8 mouse cellular contexts compared by ENCODE assay signal in the genomic region with DNA sequence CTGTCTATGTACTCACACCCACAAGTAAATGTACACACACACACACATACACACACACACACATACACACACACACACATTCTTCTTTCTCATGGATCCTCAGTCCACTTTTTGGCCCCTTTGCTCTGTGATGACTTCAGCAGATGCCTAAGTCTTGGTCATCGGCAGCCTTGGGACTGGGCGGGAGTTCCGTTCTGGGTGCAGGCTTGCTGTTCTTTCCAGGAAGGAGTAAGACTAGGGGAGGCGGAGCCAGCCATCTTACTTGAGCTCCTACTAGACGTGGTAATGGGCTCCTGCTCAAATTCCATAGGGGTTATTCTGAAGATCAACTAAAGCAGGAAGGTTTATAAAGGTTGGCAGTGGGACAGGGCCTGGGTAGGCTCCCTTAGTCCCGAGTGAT. TPM values are rescaled to one million over a fixed set of nuclear protein-coding genes. Genes with fewer than 3 reads are reported as not detected.
DNase-seq lines count a peak whose midpoint lies in the region; ATAC-seq lines count a peak whose summit lies in the region.

No protein-coding gene starts in this region.

- WGBS in forebrain, embryonic 11.5 days = 72% methylated on average over 6 of the region's 6 CpGs
- WGBS in forebrain, embryonic 16.5 days = 67% methylated on average over 6 of the region's 6 CpGs
- WGBS in intestine, embryonic 15.5 days = 46% methylated on average over 6 of the region's 6 CpGs

- no peaks in the 10 kb centered on the region for H3K27me3 ChIP-seq in forebrain, embryonic 11.5 days (ENCODE audit: control insufficient read depth, insufficient read depth, low read length)
- H3K27me3 ChIP-seq in forebrain, embryonic 16.5 days (replicated peaks; ENCODE audit: control insufficient read depth, insufficient read depth, low read length) = no peaks in the 10 kb centered on the region
- H3K27me3 ChIP-seq in intestine, embryonic 15.5 days (replicated peaks) = no peaks in the 10 kb centered on the region

- H3K27ac ChIP-seq in forebrain, embryonic 11.5 days (ENCODE audit: low read depth, low read length) = no peak overlapping the region
- H3K27ac ChIP-seq in forebrain, embryonic 16.5 days (ENCODE audit: low read length) = no peak overlapping the region
- no peak overlapping the region for H3K27ac ChIP-seq in intestine, embryonic 15.5 days

- H3K9me3 ChIP-seq in forebrain, embryonic 11.5 days (ENCODE audit: control insufficient read depth, low read length) = no peaks in the 10 kb centered on the region
- H3K9me3 ChIP-seq in forebrain, embryonic 16.5 days (ENCODE audit: control insufficient read depth, low read length) = no peaks in the 10 kb centered on the region
- H3K9me3 ChIP-seq in intestine, embryonic 15.5 days = no peaks in the 10 kb centered on the region

- H3K4me2 ChIP-seq in forebrain, embryonic 11.5 days (ENCODE audit: low read depth, low read length, severe bottlenecking) = no peak overlapping the region
- no peak overlapping the region for H3K4me2 ChIP-seq in forebrain, embryonic 16.5 days (ENCODE audit: low read length)
- H3K4me2 ChIP-seq in intestine, embryonic 15.5 days (replicated peaks) = peak overlapping the region; percentile 47

- no peak overlapping the region for H3K4me3 ChIP-seq in forebrain, embryonic 11.5 days (ENCODE audit: low read depth, low read length)
- H3K4me3 ChIP-seq in forebrain, embryonic 16.5 days (replicated peaks; ENCODE audit: low read length) = no peak overlapping the region
- 0 out of 2 replicates have a peak overlapping the region, but pooled peaks have one; percentile 4 for H3K4me3 ChIP-seq in intestine, embryonic 15.5 days (replicated peaks)

- DNase-seq in forebrain, embryonic 11.5 days (ENCODE audit: low spot score) = peak; percentile 54
- peak; percentile 73 for DNase-seq in gastrocnemius, adult 18-20 months (ENCODE audit: low spot score)
- peak; percentile 56 for DNase-seq in lung, postnatal 14 days
- DNase-seq in thymus, postnatal 25 days = no peak
- no peak for DNase-seq in thymus, postnatal 14 days

- no peak for ATAC-seq in forebrain, embryonic 11.5 days (replicated peaks; ENCODE audit: low FRiP score)
- no peak for ATAC-seq in forebrain, embryonic 16.5 days
- no peak for ATAC-seq in intestine, embryonic 15.5 days
- no peak for ATAC-seq in cerebellum, adult (ENCODE audit: insufficient number of reproducible peaks, low FRiP score, low TSS enrichment)

- H3K9ac ChIP-seq in forebrain, embryonic 11.5 days (ENCODE audit: low read length) = no peak overlapping the region; the same call in 1 of the 2 replicates
- H3K9ac ChIP-seq in forebrain, embryonic 16.5 days (replicated peaks; ENCODE audit: low read depth, low read length) = no peak overlapping the region
- no peak overlapping the region for H3K9ac ChIP-seq in intestine, embryonic 15.5 days

- peaks cover 9% of the 10 kb centered on the region; the same call in 1 of the 2 replicates for H3K36me3 ChIP-seq in forebrain, embryonic 11.5 days (ENCODE audit: control insufficient read depth, insufficient read depth, low read length)
- peaks cover 6% of the 10 kb centered on the region for H3K36me3 ChIP-seq in forebrain, embryonic 16.5 days (ENCODE audit: control insufficient read depth, insufficient read depth)
- peaks cover 20% of the 10 kb centered on the region for H3K36me3 ChIP-seq in intestine, embryonic 15.5 days

- peaks cover 22% of the 10 kb centered on the region for H3K4me1 ChIP-seq in forebrain, embryonic 11.5 days (replicated peaks; ENCODE audit: control insufficient read depth, insufficient read depth, low read length)
- peaks cover 42% of the 10 kb centered on the region for H3K4me1 ChIP-seq in forebrain, embryonic 16.5 days (replicated peaks; ENCODE audit: control insufficient read depth, insufficient read depth, low read length)
- H3K4me1 ChIP-seq in intestine, embryonic 15.5 days (replicated peaks) = peaks cover 35% of the 10 kb centered on the region

RNA-seq across cellular contexts. Expression of a gene that starts 6.1 kb away (rescaled TPM):
- polyA plus RNA-seq in forebrain, embryonic 11.5 days (2014; fragmentation: Nextera tagmentation; extraction: Ambion mirVana) = 52.7 and 56.9 TPM in 2 replicates
- 18.2 and 19.5 TPM in 2 replicates for polyA plus RNA-seq in forebrain, embryonic 16.5 days (2015; fragmentation: Nextera tagmentation; extraction: Ambion mirVana)
- total RNA-seq in gastrocnemius, adult 18-20 months (2021) = 10 to 100 TPM; 17.5 to 25.8 TPM
- polyA plus RNA-seq in intestine, embryonic 15.5 days (2015; fragmentation: Nextera tagmentation; extraction: Ambion mirVana) = 56.9 and 63.2 TPM in 2 replicates

RNA-seq across cellular contexts. Expression of a gene that starts 14.1 kb away (rescaled TPM):
- 71.4 and 78.1 TPM in 2 replicates for polyA plus RNA-seq in forebrain, embryonic 11.5 days (2014; fragmentation: Nextera tagmentation; extraction: Ambion mirVana)
- polyA plus RNA-seq in forebrain, embryonic 16.5 days (2015; fragmentation: Nextera tagmentation; extraction: Ambion mirVana) = 76.9 and 81.8 TPM in 2 replicates
- 10 to 100 TPM; 34.2 to 35.3 TPM for total RNA-seq in gastrocnemius, adult 18-20 months (2021)
- polyA plus RNA-seq in intestine, embryonic 15.5 days (2015; fragmentation: Nextera tagmentation; extraction: Ambion mirVana) = 73.8 and 76.7 TPM in 2 replicates

RNA-seq across cellular contexts. Expression of a gene that starts 14.9 kb away (rescaled TPM):
- polyA plus RNA-seq in forebrain, embryonic 11.5 days (2014; fragmentation: Nextera tagmentation; extraction: Ambion mirVana) = 18.4 and 19.9 TPM in 2 replicates
- 24.6 and 25.5 TPM in 2 replicates for polyA plus RNA-seq in forebrain, embryonic 16.5 days (2015; fragmentation: Nextera tagmentation; extraction: Ambion mirVana)
- total RNA-seq in gastrocnemius, adult 18-20 months (2021) = 10 to 100 TPM; 17.8 to 20.8 TPM
- polyA plus RNA-seq in intestine, embryonic 15.5 days (2015; fragmentation: Nextera tagmentation; extraction: Ambion mirVana) = 20.5 and 22.5 TPM in 2 replicates

RNA-seq across cellular contexts. Expression of a gene that starts 25.2 kb away (rescaled TPM):
- polyA plus RNA-seq in forebrain, embryonic 11.5 days (2014; fragmentation: Nextera tagmentation; extraction: Ambion mirVana) = 0.61 and 0.63 TPM in 2 replicates
- 1.9 and 2.7 TPM in 2 replicates for polyA plus RNA-seq in forebrain, embryonic 16.5 days (2015; fragmentation: Nextera tagmentation; extraction: Ambion mirVana)
- 1 to 10 TPM; 4.7 to 5.4 TPM for total RNA-seq in gastrocnemius, adult 18-20 months (2021)
- polyA plus RNA-seq in intestine, embryonic 15.5 days (2015; fragmentation: Nextera tagmentation; extraction: Ambion mirVana) = 0.40 and 0.43 TPM in 2 replicates

RNA-seq across cellular contexts. Expression of a gene that starts 27.0 kb away (rescaled TPM):
- polyA plus RNA-seq in forebrain, embryonic 11.5 days (2014; fragmentation: Nextera tagmentation; extraction: Ambion mirVana) = 15.4 and 18.7 TPM in 2 replicates
- 69.5 and 80.3 TPM in 2 replicates for polyA plus RNA-seq in forebrain, embryonic 16.5 days (2015; fragmentation: Nextera tagmentation; extraction: Ambion mirVana)
- total RNA-seq in gastrocnemius, adult 18-20 months (2021) = 10 to 100 TPM; 23.2 to 24.9 TPM
- polyA plus RNA-seq in intestine, embryonic 15.5 days (2015; fragmentation: Nextera tagmentation; extraction: Ambion mirVana) = 19.0 and 19.4 TPM in 2 replicates

Comparison
In these comparisons a context has a peak if more than half of its experiments do, and no peak if none do; other contexts are left out.
1. DNase-seq: peak in forebrain, embryonic 11.5 days (single experiment), gastrocnemius, adult 18-20 months (single experiment) and lung, postnatal 14 days (single experiment); none in thymus, postnatal 25 days (single experiment) and thymus, postnatal 14 days (single experiment).